Mouse (Mus musculus) layer of hippocampus, adult 9-11 months (tissue): ENCODE measurements around the gene Lrrc8c.

ENCODE experiments used
- DNase-seq: peaks from one replicate; pipeline ENCODE4 v3.0.0; 2022

The Lrrc8c gene

GRCm38 (mm10) chr5:105644195-105644594, 125.0 kb downstream of the Lrrc8c start:
- no peak for DNase-seq

GRCm38 (mm10) chr5:105647094-105647493, 127.9 kb downstream of the Lrrc8c start:
- DNase-seq: no peak

- DNase-seq: peak; percentile 61
Observed at GRCm38 (mm10) chr5:105648648-105649287, 129.6 kb downstream of the Lrrc8c start.

GRCm38 (mm10) chr5:105649514-105650001, 130.4 kb downstream of the Lrrc8c start:
- peak; percentile 34 for DNase-seq

- no peak for DNase-seq
Observed at GRCm38 (mm10) chr5:105650728-105651479, 131.7 kb downstream of the Lrrc8c start.

GRCm38 (mm10) chr5:105651561-105651991, 132.4 kb downstream of the Lrrc8c start:
- no peak for DNase-seq

GRCm38 (mm10) chr5:105654237-105655063, 135.3 kb downstream of the Lrrc8c start:
- DNase-seq: peak; percentile 69

- DNase-seq: peak; percentile 25
Observed at GRCm38 (mm10) chr5:105655100-105655734, 136.0 kb downstream of the Lrrc8c start.

- peak; percentile 36 for DNase-seq
Observed at GRCm38 (mm10) chr5:105661894-105662293, 142.7 kb downstream of the Lrrc8c start.
